Mouse (Mus musculus) limb, embryonic 13.5 days (tissue): ENCODE measurements at regions not wholly inside any gene's neighbourhood (a gene's known extent, or its start where the extent isn't known, plus 50 kb on each side); places are given as distances from the start of the nearest gene placed in this dataset.

Experiments
- ATAC-seq: fragments of 200-750 bp; cut with Nextera tagmentation; 2 replicates; pipeline ENCODE4 v1.8.0; 2017; ENCODE audit warnings: low read depth, moderate number of reproducible peaks, moderate TSS enrichment; ENCODE audit not compliant: low FRiP score
- H3K27ac ChIP-seq: fragments of 300-500 bp; sonication (generic); 2 replicates; pipeline ENCODE4 v1.5.1; 2015; ENCODE audit warnings: inconsistent platforms, mild to moderate bottlenecking, moderate library complexity
- H3K27me3 ChIP-seq: fragments of 300-500 bp; sonication (generic); 2 replicates; pipeline ENCODE4 v1.6.1; 2015; ENCODE audit warnings: mild to moderate bottlenecking, inconsistent platforms
- H3K36me3 ChIP-seq: fragments of 300-500 bp; sonication (generic); 2 replicates; pipeline ENCODE4 v1.6.1; 2015; ENCODE audit warnings: inconsistent platforms, mild to moderate bottlenecking, moderate library complexity
- H3K4me1 ChIP-seq: fragments of 300-500 bp; sonication (generic); 2 replicates; pipeline ENCODE4 v1.6.1; 2015; ENCODE audit warnings: inconsistent platforms
- H3K4me2 ChIP-seq: fragments of 300-500 bp; sonication (generic); replicated peaks from 2 replicates; pipeline ENCODE4 v1.6.1; 2015; ENCODE audit warnings: inconsistent platforms, mild to moderate bottlenecking, moderate library complexity
- H3K4me3 ChIP-seq: fragments of 300-500 bp; sonication (generic); 2 replicates; pipeline ENCODE4 v1.5.1; 2015; ENCODE audit warnings: moderate library complexity, mild to moderate bottlenecking, inconsistent platforms
- H3K9ac ChIP-seq: fragments of 300-500 bp; sonication (generic); 2 replicates; pipeline ENCODE4 v1.6.1; 2015; ENCODE audit warnings: mild to moderate bottlenecking, inconsistent platforms
- H3K9me3 ChIP-seq: fragments of 300-500 bp; sonication (generic); 2 replicates; pipeline ENCODE4 v1.6.1; 2016; ENCODE audit warnings: inconsistent platforms
- WGBS: fragments of 180-500 bp; shearing (Covaris S2); methylation state at CpG from one replicate; pipeline ENCODE4 v1.1.7; 2015; 5-methylcytosine and 5-hydroxymethylcytosine counted together

GRCm38 (mm10) chr2:28362199-28362598, 84.4 kb upstream of the Ppp1r26 start:
- ATAC-seq: no peak
- Histone ChIP-seq H3K27ac (no peak overlapping the region), H3K27me3 (no peaks in the 10 kb centered on the region), H3K9me3 (no peaks in the 10 kb centered on the region), H3K4me3 (no peak overlapping the region), H3K4me1 (peaks cover 15% of the 10 kb centered on the region), H3K36me3 (no peaks in the 10 kb centered on the region), H3K9ac (peak overlapping the region; percentile 19; the same call in 1 of the 2 replicates), H3K4me2 (no peak overlapping the region)
- WGBS: 20% methylated on average over 6 of the region's 6 CpGs

GRCm38 (mm10) chr2:28364623-28365022, 82.0 kb upstream of the Ppp1r26 start:
- H3K27ac ChIP-seq: no peak overlapping the region
- ATAC-seq: no peak

DNA sequence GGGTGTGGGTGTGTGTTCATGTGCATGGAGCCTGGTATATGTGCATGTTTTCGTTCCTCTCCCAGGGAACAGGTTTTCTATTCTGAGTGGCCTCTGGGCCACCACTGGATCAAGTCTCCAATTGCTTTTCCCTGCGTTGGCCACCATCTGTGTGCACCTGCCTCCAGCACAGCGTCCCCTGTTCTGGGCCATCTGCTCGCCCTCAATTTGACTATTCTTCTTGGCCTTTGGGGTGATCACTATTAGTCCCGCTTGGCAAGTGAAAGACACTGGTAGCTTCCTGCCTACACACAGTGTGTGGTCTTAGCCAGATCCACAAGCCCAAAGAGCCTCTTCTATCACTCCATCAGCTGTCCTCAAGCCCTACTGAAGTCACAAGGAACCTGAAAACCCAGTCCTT, 80.8 kb upstream of the Ppp1r26 start:
- 82% methylated on average over 5 of the region's 5 CpGs for WGBS
- Histone ChIP-seq H3K36me3 (no peaks in the 10 kb centered on the region), H3K4me2 (no peak overlapping the region), H3K4me3 (no peak overlapping the region), H3K27ac (no peak overlapping the region), H3K9me3 (no peaks in the 10 kb centered on the region), H3K4me1 (peaks cover 39% of the 10 kb centered on the region), H3K27me3 (no peaks in the 10 kb centered on the region), H3K9ac (no peak overlapping the region)
- no peak for ATAC-seq

More at GRCm38 (mm10) chr2:28364623-28365022, 82.0 kb upstream of the Ppp1r26 start:
- no peaks in the 10 kb centered on the region for H3K27me3 ChIP-seq
- no peaks in the 10 kb centered on the region for H3K36me3 ChIP-seq
- H3K9ac ChIP-seq: no peak overlapping the region
- 45% methylated on average over 3 of the region's 3 CpGs for WGBS
- H3K4me1 ChIP-seq: peaks cover 27% of the 10 kb centered on the region
- H3K4me2 ChIP-seq: no peak overlapping the region
- no peaks in the 10 kb centered on the region for H3K9me3 ChIP-seq
- H3K4me3 ChIP-seq: no peak overlapping the region

- H3K27ac ChIP-seq: no peak overlapping the region
- H3K36me3 ChIP-seq: no peaks in the 10 kb centered on the region
- no peak overlapping the region for H3K4me3 ChIP-seq
- 16% methylated on average over 3 of the region's 3 CpGs for WGBS
- ATAC-seq: 0 out of 2 replicates have a peak, but pooled peaks have one; percentile 28
- H3K4me1 ChIP-seq: peaks cover 31% of the 10 kb centered on the region
- H3K4me2 ChIP-seq: no peak overlapping the region
- H3K9ac ChIP-seq: no peak overlapping the region
- H3K27me3 ChIP-seq: no peaks in the 10 kb centered on the region
- no peaks in the 10 kb centered on the region for H3K9me3 ChIP-seq
These were observed 71.8 kb upstream of the Ppp1r26 start for GRCm38 (mm10) chr2:28374838-28375237.

DNA sequence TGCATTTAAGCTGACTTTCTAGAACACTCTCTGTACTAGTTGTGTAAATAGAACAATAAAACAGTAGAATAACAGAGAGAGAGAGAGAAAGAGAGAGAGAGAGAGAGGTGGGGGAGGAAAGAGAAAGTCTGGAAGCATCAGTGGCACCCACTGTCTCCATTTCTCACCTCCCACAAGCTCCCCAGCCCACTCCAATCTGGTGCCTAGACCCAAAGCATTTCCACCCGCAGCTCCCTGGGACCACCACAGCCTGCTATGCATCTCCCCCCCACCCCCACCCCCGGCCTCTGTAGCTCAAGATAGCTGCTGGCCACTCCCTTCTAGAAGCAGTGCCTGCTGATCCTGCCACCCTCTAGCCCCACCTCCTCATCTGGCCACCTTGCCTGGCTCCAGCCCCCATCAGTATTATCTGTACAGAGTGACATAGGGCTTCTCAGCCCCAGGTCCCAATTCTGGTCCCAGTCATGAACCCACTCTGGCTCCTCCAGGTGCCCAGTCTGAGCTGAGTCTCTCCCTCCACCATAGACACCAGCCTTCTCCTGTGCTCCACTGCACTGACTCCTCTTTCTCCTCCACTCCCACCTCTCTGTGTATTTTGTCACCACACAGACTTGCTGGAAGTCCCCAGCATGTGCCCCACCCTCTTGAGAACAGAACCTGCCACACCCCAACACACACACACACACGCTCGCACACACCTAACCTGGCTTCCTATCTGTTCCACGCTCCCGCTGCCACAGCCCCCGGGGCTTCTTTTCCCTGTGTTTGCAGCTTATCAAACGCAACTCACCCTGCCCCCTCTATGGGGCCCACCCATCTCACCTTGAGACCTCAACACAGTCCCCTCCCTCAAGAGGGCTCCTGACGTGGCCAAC, 68.4 kb upstream of the Ppp1r26 start:
- 66% methylated on average over 9 of the region's 9 CpGs for WGBS
- ATAC-seq: no peak
- Histone ChIP-seq H3K4me1 (peaks cover 6% of the 10 kb centered on the region), H3K4me2 (no peak overlapping the region), H3K27me3 (no peaks in the 10 kb centered on the region), H3K9ac (no peak overlapping the region), H3K27ac (no peak overlapping the region), H3K9me3 (no peaks in the 10 kb centered on the region), H3K36me3 (no peaks in the 10 kb centered on the region), H3K4me3 (no peak overlapping the region)

DNA sequence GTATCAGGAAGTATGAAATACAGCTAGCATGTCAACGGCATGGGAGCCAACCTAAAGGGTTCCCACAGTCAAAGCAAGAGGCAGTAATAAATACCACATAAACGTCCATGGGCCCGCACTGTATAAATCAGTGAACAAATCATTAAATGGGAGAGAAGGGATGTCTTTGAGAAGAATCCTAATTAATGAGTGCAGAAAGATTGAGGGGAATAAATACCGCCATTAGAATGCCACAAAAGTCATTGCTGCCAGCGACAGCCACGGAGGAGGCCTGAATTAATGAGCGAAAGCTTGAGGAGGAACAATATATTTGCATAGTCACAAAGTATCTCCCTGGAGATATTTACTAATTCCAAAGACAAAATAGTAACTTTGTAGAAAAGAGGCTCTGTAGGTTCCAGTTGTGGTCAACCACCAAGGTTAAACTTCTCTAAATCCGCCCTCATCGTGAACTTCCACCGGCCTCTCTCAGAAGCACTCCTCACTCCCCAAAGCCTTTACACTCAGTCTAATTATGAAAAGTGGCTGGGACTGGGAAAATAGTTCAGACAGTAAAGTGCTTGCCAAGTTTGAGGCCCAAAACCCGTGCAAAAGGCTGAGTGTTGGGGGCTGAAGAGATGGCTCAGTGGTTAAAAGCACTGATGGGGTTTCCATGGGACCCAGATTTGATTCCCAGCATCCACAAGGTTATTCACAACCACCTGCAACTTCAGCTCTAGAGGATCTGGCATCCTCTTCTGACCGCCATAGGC, 64.4 kb upstream of the Ppp1r26 start:
- 78% methylated on average over 12 of the region's 12 CpGs for WGBS
- peaks cover 2% of the 10 kb centered on the region; the same call in 1 of the 2 replicates for H3K4me1 ChIP-seq
- no peaks in the 10 kb centered on the region for H3K36me3 ChIP-seq

GRCm38 (mm10) chr2:28384875-28385274, 61.7 kb upstream of the Ppp1r26 start:
- Histone ChIP-seq H3K27me3 (no peaks in the 10 kb centered on the region), H3K4me1 (peaks cover 10% of the 10 kb centered on the region; the same call in 1 of the 2 replicates), H3K27ac (no peak overlapping the region), H3K4me2 (no peak overlapping the region), H3K4me3 (no peak overlapping the region), H3K36me3 (no peaks in the 10 kb centered on the region), H3K9ac (no peak overlapping the region), H3K9me3 (no peaks in the 10 kb centered on the region)
- no peak for ATAC-seq
- WGBS: 24% methylated on average over 8 of the region's 8 CpGs

More for the DNA sequence above, 64.4 kb upstream of the Ppp1r26 start:
- H3K27me3 ChIP-seq: no peaks in the 10 kb centered on the region
- H3K4me2 ChIP-seq: no peak overlapping the region
- no peak overlapping the region for H3K9ac ChIP-seq
- ATAC-seq: no peak
- no peak overlapping the region for H3K4me3 ChIP-seq
- H3K27ac ChIP-seq: no peak overlapping the region
- no peaks in the 10 kb centered on the region for H3K9me3 ChIP-seq

DNA sequence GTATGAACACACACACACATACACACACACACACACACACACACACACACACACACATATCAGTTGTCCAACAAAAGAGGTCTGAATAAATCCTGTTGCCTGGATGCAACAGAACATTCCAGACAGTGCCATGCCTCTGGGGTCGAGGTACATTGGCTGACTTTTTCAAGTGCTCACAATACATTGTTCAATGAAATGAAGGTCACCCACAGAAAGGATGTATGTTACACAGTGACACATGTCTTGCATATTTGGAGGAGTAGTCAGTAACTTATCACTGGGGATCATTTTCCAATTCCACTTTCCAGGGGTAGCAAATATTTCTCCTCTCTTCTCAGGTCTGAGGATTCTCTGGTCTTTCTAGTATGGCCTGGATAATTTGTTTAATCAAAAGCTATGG, 59.8 kb upstream of the Ppp1r26 start:
- Histone ChIP-seq H3K4me1 (peaks cover 10% of the 10 kb centered on the region; the same call in 1 of the 2 replicates), H3K9ac (no peak overlapping the region), H3K9me3 (no peaks in the 10 kb centered on the region), H3K27ac (no peak overlapping the region), H3K4me2 (no peak overlapping the region), H3K27me3 (no peaks in the 10 kb centered on the region), H3K36me3 (no peaks in the 10 kb centered on the region), H3K4me3 (no peak overlapping the region)
- ATAC-seq: no peak
- WGBS: 84% methylated on average over 1 of the region's 1 CpGs

- Histone ChIP-seq H3K4me3 (no peak overlapping the region), H3K36me3 (no peaks in the 10 kb centered on the region), H3K27me3 (no peaks in the 10 kb centered on the region), H3K4me2 (no peak overlapping the region), H3K9me3 (no peaks in the 10 kb centered on the region), H3K4me1 (peaks cover 10% of the 10 kb centered on the region; the same call in 1 of the 2 replicates), H3K9ac (peak overlapping the region; percentile 31; the same call in 1 of the 2 replicates), H3K27ac (no peak overlapping the region)
- 10% methylated on average over 6 of the region's 6 CpGs for WGBS
- no peak for ATAC-seq
These were observed 59.2 kb upstream of the Ppp1r26 start for GRCm38 (mm10) chr2:28387422-28387836.

DNA sequence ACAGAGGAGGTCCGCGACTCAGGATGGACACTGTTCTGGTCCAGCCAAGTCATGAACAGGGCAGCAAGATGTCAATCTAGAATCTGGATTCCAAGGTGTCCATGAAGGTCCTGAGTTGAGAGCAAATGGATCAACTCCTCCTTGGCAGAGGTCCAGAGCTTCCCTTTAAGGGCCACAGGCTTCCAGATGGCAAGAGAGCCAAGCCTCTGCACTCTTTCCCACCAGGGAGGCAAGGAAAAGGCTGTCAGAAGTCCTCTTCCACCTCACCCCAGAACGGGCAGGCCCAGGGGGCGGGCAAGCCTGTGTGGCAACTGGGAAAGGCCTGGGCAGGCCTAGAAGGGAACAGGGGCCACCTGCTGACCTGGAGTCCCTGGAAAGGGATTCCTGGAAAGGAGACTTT, 58.7 kb upstream of the Ppp1r26 start:
- no peak overlapping the region for H3K4me3 ChIP-seq
- H3K4me2 ChIP-seq: no peak overlapping the region
- no peak for ATAC-seq
- H3K9me3 ChIP-seq: no peaks in the 10 kb centered on the region
- H3K27me3 ChIP-seq: no peaks in the 10 kb centered on the region
- H3K9ac ChIP-seq: no peak overlapping the region
- 74% methylated on average over 4 of the region's 4 CpGs for WGBS
- no peak overlapping the region for H3K27ac ChIP-seq
- H3K36me3 ChIP-seq: no peaks in the 10 kb centered on the region
- H3K4me1 ChIP-seq: peaks cover 10% of the 10 kb centered on the region; the same call in 1 of the 2 replicates

DNA sequence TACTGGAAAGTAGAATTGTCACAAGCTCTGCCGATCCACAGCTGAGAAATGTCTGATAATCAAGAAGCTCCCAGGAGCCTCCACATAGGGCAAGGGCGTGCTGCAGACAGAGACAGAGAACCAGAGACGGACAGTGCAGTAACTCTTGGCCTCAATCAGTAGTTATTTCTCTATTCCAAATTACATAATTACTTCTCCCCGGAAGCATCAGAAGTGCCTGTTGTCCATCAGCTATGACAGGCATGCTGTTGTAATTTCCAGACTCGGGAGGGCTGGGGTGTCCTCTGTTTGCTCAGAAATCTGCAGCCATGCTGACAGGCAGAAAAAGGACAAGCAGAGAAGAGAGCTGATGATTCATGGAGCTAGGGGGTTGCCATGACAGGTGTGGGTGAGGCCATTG, 56.9 kb upstream of the Ppp1r26 start:
- WGBS: 85% methylated on average over 5 of the region's 5 CpGs
- no peaks in the 10 kb centered on the region for H3K36me3 ChIP-seq
- no peak for ATAC-seq

GRCm38 (mm10) chr2:28395391-28395790, 51.2 kb upstream of the Ppp1r26 start:
- no peaks in the 10 kb centered on the region for H3K36me3 ChIP-seq
- no peak overlapping the region for H3K27ac ChIP-seq
- no peak overlapping the region for H3K9ac ChIP-seq
- no peak overlapping the region for H3K4me3 ChIP-seq
- 84% methylated on average over 6 of the region's 6 CpGs for WGBS
- no peaks in the 10 kb centered on the region for H3K27me3 ChIP-seq
- ATAC-seq: no peak
- no peaks in the 10 kb centered on the region for H3K9me3 ChIP-seq
- H3K4me1 ChIP-seq: no peaks in the 10 kb centered on the region
- no peak overlapping the region for H3K4me2 ChIP-seq

More for the DNA sequence above, 56.9 kb upstream of the Ppp1r26 start:
- Histone ChIP-seq H3K9ac (no peak overlapping the region), H3K27me3 (no peaks in the 10 kb centered on the region), H3K4me2 (no peak overlapping the region), H3K4me3 (no peak overlapping the region), H3K27ac (no peak overlapping the region), H3K4me1 (peaks cover 10% of the 10 kb centered on the region; the same call in 1 of the 2 replicates), H3K9me3 (no peaks in the 10 kb centered on the region)
